7 mouse cellular contexts compared by ENCODE assay signal in the genomic region with DNA sequence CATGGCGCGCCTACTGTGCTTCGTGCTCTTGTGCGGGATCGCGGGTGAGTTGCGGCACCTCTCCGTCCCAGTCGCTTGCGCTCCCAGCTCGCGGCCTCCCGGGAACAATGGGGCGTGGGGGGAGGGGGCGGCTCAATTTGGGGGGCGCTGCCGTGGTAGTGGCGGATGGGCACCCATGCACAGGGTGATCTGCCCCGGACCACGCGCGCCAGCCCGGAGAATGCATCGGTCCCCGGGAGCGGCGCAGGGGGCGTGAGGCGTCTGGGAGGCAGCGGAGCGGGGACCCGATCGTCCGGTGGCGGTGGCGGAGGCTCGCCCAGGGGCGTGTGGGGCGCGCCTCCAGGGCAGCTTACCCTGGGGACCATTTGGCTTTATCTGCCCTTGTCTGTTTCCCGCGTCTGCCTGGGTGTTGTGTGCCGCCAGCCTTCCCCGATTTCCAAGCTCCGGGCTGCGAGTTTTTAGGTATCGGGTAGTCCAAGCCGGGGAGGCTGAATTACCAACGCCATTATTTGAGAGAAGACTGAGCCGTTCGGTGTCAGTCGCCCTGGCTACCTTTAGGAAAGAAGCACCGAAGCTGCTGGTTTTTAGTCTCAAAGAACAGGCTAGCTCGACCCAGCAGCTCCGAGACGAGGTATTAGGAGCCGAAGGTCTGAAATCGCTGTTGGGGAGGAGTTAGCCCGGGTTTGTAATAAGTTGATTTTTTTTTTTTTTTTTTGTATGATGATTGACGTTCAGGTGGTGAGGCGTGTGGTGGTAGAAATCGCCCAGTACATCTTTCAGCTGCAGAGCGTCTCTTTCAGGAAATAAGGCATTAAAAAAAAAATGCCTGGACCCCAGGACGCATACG. TPM values are rescaled to one million over a fixed set of nuclear protein-coding genes. Genes with fewer than 3 reads are reported as not detected.
DNase-seq lines count a peak whose midpoint lies in the region; ATAC-seq and TF ChIP-seq lines count a peak whose summit lies in the region.

No protein-coding gene starts in this region.

- DNase-seq in spleen, postnatal 4 days (ENCODE audit: low spot score in 2 of 2), result peak; percentile 14 to 64
- DNase-seq in spleen, postnatal 14 days (ENCODE audit: low spot score in 2 of 2), result no peak
- peak in 1 of 2 experiments; percentile 40 for DNase-seq in cerebellum, adult 2 months
- peak; percentile 32 for DNase-seq in gastrocnemius, postnatal 10 days
- peak; percentile 49 for DNase-seq in kidney, adult 18-20 months
- DNase-seq in lung, postnatal 0 days (ENCODE audit: low spot score), result peak; percentile 30

- ATAC-seq in lung, postnatal 0 days, result peak; percentile 52
- ATAC-seq in stomach, embryonic 15.5 days (ENCODE audit: insufficient read depth, low FRiP score, low read depth), result peak; percentile 20

- H3K9ac ChIP-seq in lung, postnatal 0 days (replicated peaks; ENCODE audit: low read depth), result peak overlapping the region; percentile 71
- peak overlapping the region; percentile 62 for H3K9ac ChIP-seq in stomach, embryonic 15.5 days

- TF ChIP-seq CTCF in cerebellum, adult 2 months (IDR thresholded peaks at IDR 0.05; ENCODE audit: borderline replicate concordance, insufficient read depth, low read depth, low read length), result no peak
- no peak for TF ChIP-seq CTCF in lung, postnatal 0 days (IDR thresholded peaks at IDR 0.05)

- H3K4me2 ChIP-seq in lung, postnatal 0 days (replicated peaks; ENCODE audit: low read depth, low read length), result peak overlapping the region; percentile 96
- H3K4me2 ChIP-seq in stomach, embryonic 15.5 days, result peak overlapping the region; percentile 94

- H3K27me3 ChIP-seq in cerebellum, adult 2 months (ENCODE audit: control insufficient read depth, insufficient read depth, low read length), result no peaks in the 10 kb centered on the region
- no peaks in the 10 kb centered on the region for H3K27me3 ChIP-seq in lung, postnatal 0 days (replicated peaks; ENCODE audit: insufficient read depth, low read length)
- 0 out of 2 replicates have a peak, but pooled peaks cover 3% of the 10 kb centered on the region for H3K27me3 ChIP-seq in stomach, embryonic 15.5 days (replicated peaks)

- no peaks in the 10 kb centered on the region for H3K4me1 ChIP-seq in cerebellum, adult 2 months (ENCODE audit: control insufficient read depth, insufficient read depth, low read length)
- H3K4me1 ChIP-seq in lung, postnatal 0 days (ENCODE audit: insufficient read depth, low read depth, low read length), result peaks cover 3% of the 10 kb centered on the region; the same call in 1 of the 2 replicates
- 0 out of 2 replicates have a peak, but pooled peaks cover 4% of the 10 kb centered on the region for H3K4me1 ChIP-seq in stomach, embryonic 15.5 days

- H3K27ac ChIP-seq in cerebellum, adult 2 months (ENCODE audit: insufficient read depth, low read length), result no peak overlapping the region
- H3K27ac ChIP-seq in lung, postnatal 0 days (ENCODE audit: low read length), result peak overlapping the region; percentile 90
- H3K27ac ChIP-seq in stomach, embryonic 15.5 days, result peak overlapping the region; percentile 89

- no peak for TF ChIP-seq EP300 in lung, postnatal 0 days (IDR thresholded peaks at IDR 0.05)

- H3K36me3 ChIP-seq in lung, postnatal 0 days (ENCODE audit: insufficient read depth, low read length), result no peaks in the 10 kb centered on the region
- H3K36me3 ChIP-seq in stomach, embryonic 15.5 days, result no peaks in the 10 kb centered on the region

- H3K9me3 ChIP-seq in lung, postnatal 0 days (ENCODE audit: low read length), result no peaks in the 10 kb centered on the region
- H3K9me3 ChIP-seq in stomach, embryonic 15.5 days, result no peaks in the 10 kb centered on the region

- WGBS in cerebellum, adult 2 months, result under 1% methylated on average over 65 of the region's 65 CpGs
- WGBS in lung, postnatal 0 days, result under 1% methylated on average over 50 of the region's 65 CpGs
- under 1% methylated on average over 65 of the region's 65 CpGs for WGBS in stomach, embryonic 15.5 days

- TF ChIP-seq POLR2A in cerebellum, adult 2 months (IDR thresholded peaks at IDR 0.05; ENCODE audit: borderline replicate concordance, insufficient read depth, low read length), result no peak

- peak overlapping the region; percentile 83 for H3K4me3 ChIP-seq in cerebellum, adult 2 months (replicated peaks; ENCODE audit: insufficient read depth, low read depth, low read length)
- H3K4me3 ChIP-seq in lung, postnatal 0 days (ENCODE audit: low read depth, low read length), result peak overlapping the region; percentile 69
- H3K4me3 ChIP-seq in stomach, embryonic 15.5 days (replicated peaks), result peak overlapping the region; percentile 72

RNA-seq across cellular contexts. Expression of gene Cxadr, which starts 0.8 kb away (rescaled TPM):
- 9.7 and 11.4 TPM in 2 replicates for polyA plus RNA-seq in cerebellum, adult 2 months (2012; rRNA removed)
- total RNA-seq in gastrocnemius, postnatal 10 days (2021), result 1 to 10 TPM; 1.3 to 1.5 TPM
- 49.3 and 61.1 TPM in 2 replicates for polyA plus RNA-seq in lung, postnatal 0 days (2015; fragmentation: Nextera tagmentation; extraction: Ambion mirVana)
- polyA plus RNA-seq in stomach, embryonic 15.5 days (2015; fragmentation: Nextera tagmentation; extraction: Ambion mirVana), result 59.0 and 68.1 TPM in 2 replicates

Comparison
In these comparisons a context has a peak if more than half of its experiments do, and no peak if none do; other contexts are left out.
1. DNase-seq: peak in spleen, postnatal 4 days (2 of 2), gastrocnemius, postnatal 10 days (single experiment), kidney, adult 18-20 months (single experiment) and lung, postnatal 0 days (single experiment); none in spleen, postnatal 14 days (0 of 2).
2. Peak in every context shown above with its lines, with median percentiles within 50 percentile points of each other: H3K4me3 ChIP-seq.